Mouse (Mus musculus): ENCODE measurements around the gene Fras1. TPM values are rescaled to one million over a fixed set of nuclear protein-coding genes. Genes with fewer than 3 reads are reported as not detected.

Fras1 gene
- total and polyA plus RNA-seq, 2 experiments from 2014 or later, result 4.0 to 43.0 TPM

- Histone ChIP-seq H3K4me1 (ENCODE audit: control insufficient read depth, insufficient read depth) (no peaks in the 10 kb centered on the region), H3K27me3 (ENCODE audit: control insufficient read depth, insufficient read depth, low read length) (no peaks in the 10 kb centered on the region), H3K9me3 (replicated peaks; ENCODE audit: control insufficient read depth, low read length) (no peaks in the 10 kb centered on the region), H3K36me3 (replicated peaks; ENCODE audit: control insufficient read depth, insufficient read depth, low read length) (0 out of 2 replicates have a peak, but pooled peaks cover 12% of the 10 kb centered on the region), H3K9ac (replicated peaks; ENCODE audit: low read depth, low read length) (no peak overlapping the region), H3K4me3 (ENCODE audit: low read depth, low read length) (no peak overlapping the region), H3K27ac (ENCODE audit: low read depth) (no peak overlapping the region), H3K4me2 (ENCODE audit: low read depth, low read length) (no peak overlapping the region)
- no peak for ATAC-seq (ENCODE audit: insufficient read depth, low read depth)
- 80% methylated on average over 14 of the region's 14 CpGs for WGBS
- DNase-seq (ENCODE audit: low spot score), result no peak
- no peak for TF ChIP-seq CTCF (IDR thresholded peaks at IDR 0.05; ENCODE audit: low read depth)
- TF ChIP-seq EP300 (IDR thresholded peaks at IDR 0.05; ENCODE audit: low read depth), result no peak
Observed at GRCm38 (mm10) chr5:96783506-96784288, 409.9 kb downstream of the Fras1 start.

- no peak overlapping the region for H3K4me2 ChIP-seq (ENCODE audit: low read depth, low read length)
- H3K27me3 ChIP-seq (ENCODE audit: control insufficient read depth, insufficient read depth, low read length), result no peaks in the 10 kb centered on the region
- no peak overlapping the region for H3K4me3 ChIP-seq (ENCODE audit: low read depth, low read length)
- no peak overlapping the region for H3K27ac ChIP-seq (ENCODE audit: low read depth)
- 87% methylated on average over 5 of the region's 5 CpGs for WGBS
- H3K9me3 ChIP-seq (replicated peaks; ENCODE audit: control insufficient read depth, low read length), result no peaks in the 10 kb centered on the region
- 0 out of 2 replicates have a peak, but pooled peaks cover 12% of the 10 kb centered on the region for H3K36me3 ChIP-seq (replicated peaks; ENCODE audit: control insufficient read depth, insufficient read depth, low read length)
- ATAC-seq (ENCODE audit: insufficient read depth, low read depth) (no peak), DNase-seq (ENCODE audit: low spot score) (no peak)
- H3K4me1 ChIP-seq (ENCODE audit: control insufficient read depth, insufficient read depth), result no peaks in the 10 kb centered on the region
- no peak for TF ChIP-seq EP300 (IDR thresholded peaks at IDR 0.05; ENCODE audit: low read depth)
- no peak for TF ChIP-seq CTCF (IDR thresholded peaks at IDR 0.05; ENCODE audit: low read depth)
- H3K9ac ChIP-seq (replicated peaks; ENCODE audit: low read depth, low read length), result no peak overlapping the region
Observed at GRCm38 (mm10) chr5:96785096-96785495, 411.3 kb downstream of the Fras1 start.

- Histone ChIP-seq H3K36me3 (replicated peaks; ENCODE audit: control insufficient read depth, insufficient read depth, low read length) (no peaks in the 10 kb centered on the region), H3K27me3 (ENCODE audit: control insufficient read depth, insufficient read depth, low read length) (no peaks in the 10 kb centered on the region), H3K9me3 (replicated peaks; ENCODE audit: control insufficient read depth, low read length) (no peaks in the 10 kb centered on the region), H3K9ac (replicated peaks; ENCODE audit: low read depth, low read length) (no peak overlapping the region), H3K4me3 (ENCODE audit: low read depth, low read length) (peak overlapping the region; percentile 69; the same call in 1 of the 2 replicates), H3K4me2 (ENCODE audit: low read depth, low read length) (peak overlapping the region; percentile 81), H3K4me1 (ENCODE audit: control insufficient read depth, insufficient read depth) (no peaks in the 10 kb centered on the region), H3K27ac (ENCODE audit: low read depth) (no peak overlapping the region; the same call in 1 of the 2 replicates)
- ATAC-seq (ENCODE audit: insufficient read depth, low read depth) (no peak), DNase-seq (ENCODE audit: low spot score) (no peak)
- TF ChIP-seq CTCF (IDR thresholded peaks at IDR 0.05; ENCODE audit: low read depth) (no peak), EP300 (IDR thresholded peaks at IDR 0.05; ENCODE audit: low read depth) (no peak)
- 46% methylated on average over 9 of the region's 9 CpGs for WGBS
Observed at GRCm38 (mm10) chr5:96792422-96792821, 418.7 kb downstream of the Fras1 start.

GRCm38 (mm10) chr5:96792936-96793718, 419.4 kb downstream of the Fras1 start, which contains the start of gene Anxa3:
TSS of gene Anxa3 (plus strand) at chr5:96793339.
- Histone ChIP-seq H3K9me3 (replicated peaks; ENCODE audit: control insufficient read depth, low read length) (no peaks in the 10 kb centered on the region), H3K4me1 (ENCODE audit: control insufficient read depth, insufficient read depth) (no peaks in the 10 kb centered on the region), H3K36me3 (replicated peaks; ENCODE audit: control insufficient read depth, insufficient read depth, low read length) (0 out of 2 replicates have a peak, but pooled peaks cover 3% of the 10 kb centered on the region), H3K27me3 (ENCODE audit: control insufficient read depth, insufficient read depth, low read length) (no peaks in the 10 kb centered on the region), H3K27ac (ENCODE audit: low read depth) (peak within 1 kb of the TSS; percentile 67), H3K4me2 (ENCODE audit: low read depth, low read length) (peak within 1 kb of the TSS; percentile 81), H3K4me3 (ENCODE audit: low read depth, low read length) (peak within 1 kb of the TSS; percentile 69), H3K9ac (replicated peaks; ENCODE audit: low read depth, low read length) (peak within 1 kb of the TSS; percentile 64)
- peak; percentile 65 for DNase-seq (ENCODE audit: low spot score)
- TF ChIP-seq EP300 (IDR thresholded peaks at IDR 0.05; ENCODE audit: low read depth), result no peak
- TF ChIP-seq CTCF (IDR thresholded peaks at IDR 0.05; ENCODE audit: low read depth), result no peak
- 10% methylated on average over 26 of the region's 26 CpGs for WGBS
- peak; percentile 88 for ATAC-seq (ENCODE audit: insufficient read depth, low read depth)

- peak overlapping the region; percentile 64 for H3K9ac ChIP-seq (replicated peaks; ENCODE audit: low read depth, low read length)
- TF ChIP-seq EP300 (IDR thresholded peaks at IDR 0.05; ENCODE audit: low read depth), result no peak
- no peak for TF ChIP-seq CTCF (IDR thresholded peaks at IDR 0.05; ENCODE audit: low read depth)
- H3K4me2 ChIP-seq (ENCODE audit: low read depth, low read length), result peak overlapping the region; percentile 81
- H3K27me3 ChIP-seq (ENCODE audit: control insufficient read depth, insufficient read depth, low read length), result no peaks in the 10 kb centered on the region
- 0 out of 2 replicates have a peak, but pooled peaks cover 4% of the 10 kb centered on the region for H3K36me3 ChIP-seq (replicated peaks; ENCODE audit: control insufficient read depth, insufficient read depth, low read length)
- H3K27ac ChIP-seq (ENCODE audit: low read depth), result peak overlapping the region; percentile 67
- DNase-seq (ENCODE audit: low spot score) (no peak), ATAC-seq (ENCODE audit: insufficient read depth, low read depth) (no peak)
- 29% methylated on average over 10 of the region's 10 CpGs for WGBS
- H3K4me3 ChIP-seq (ENCODE audit: low read depth, low read length), result peak overlapping the region; percentile 69
- H3K4me1 ChIP-seq (ENCODE audit: control insufficient read depth, insufficient read depth), result no peaks in the 10 kb centered on the region
- no peaks in the 10 kb centered on the region for H3K9me3 ChIP-seq (replicated peaks; ENCODE audit: control insufficient read depth, low read length)
Observed at GRCm38 (mm10) chr5:96793953-96794635, 420.3 kb downstream of the Fras1 start.

Measured in heart, postnatal 0 days (tissue).